Mouse (Mus musculus) Patski (cell line): ENCODE results near the gene Irak4. TPM values are rescaled to one million over a fixed set of nuclear protein-coding genes. Genes with fewer than 3 reads are reported as not detected.

ENCODE experiments used
- ATAC-seq: fragments of 100-300 bp; one replicate; pipeline ENCODE4 v1.8.0; 2021
- CTCF ChIA-PET: fragments of 350-600 bp; sonication (Branson Sonifier 250); formaldehyde crosslinking; loops from one replicate; lab custom pipeline; 2022; ENCODE audit warnings: inconsistent platforms; lab: Charles Lee
- POLR2A ChIA-PET: fragments of 350-600 bp; sonication (Branson Sonifier 250); formaldehyde crosslinking; loops from one replicate; lab custom pipeline; 2022; ENCODE audit warnings: antibody characterized with exemption, inconsistent platforms; lab: Charles Lee
- DNase-seq: peaks from one replicate; pipeline ENCODE4 v3.0.0-alpha.2; 2011; ENCODE audit warnings: low read depth, low spot score
- H3K27me3 ChIP-seq: fragments of 371-371 bp; one replicate; pipeline ENCODE4 v1.5.1; 2021
- CTCF ChIP-seq: fragments of 100-300 bp; IDR thresholded peaks from one replicate; pipeline ENCODE4 v1.5.1; 2021
- in situ Hi-C: fragments of 300-500 bp; cut with MboI; formaldehyde crosslinking; loops from 3 replicates; pipeline ENCODE4 v1.11.1; 2018; ENCODE audit warnings: low pct_unique_long_range_greater_than_20kb, mixed read lengths
- polyA plus RNA-seq: library from polyadenylated mRNA; unstranded; gene quantifications from one replicate; pipeline ENCODE4 v1.2.3, GENCODE M21; 2021

Gene Irak4
- polyA plus RNA-seq, 1 experiment from 2014 or later = 28.0 TPM

- ATAC-seq (no peak), DNase-seq (no peak)
- no peak for TF ChIP-seq CTCF
- H3K27me3 ChIP-seq = no peaks in the 10 kb centered on the region
- in situ Hi-C loops = loop anchor here (10.0 kb wide), 2 partner anchors 46 to 96 kb away; no protein-coding TSS in a partner anchor
- ChIA-PET CTCF (interaction anchor here (1.0 to 2.3 kb wide), 3 partner anchors 42 to 102 kb away, joined by 3 to 7 read pairs (median 4); no protein-coding TSS in a partner anchor), POLR2A (no interaction called here)
Measured at GRCm38 (mm10) chr15:94558895-94559656, 15.6 kb downstream of the Irak4 start.

DNA sequence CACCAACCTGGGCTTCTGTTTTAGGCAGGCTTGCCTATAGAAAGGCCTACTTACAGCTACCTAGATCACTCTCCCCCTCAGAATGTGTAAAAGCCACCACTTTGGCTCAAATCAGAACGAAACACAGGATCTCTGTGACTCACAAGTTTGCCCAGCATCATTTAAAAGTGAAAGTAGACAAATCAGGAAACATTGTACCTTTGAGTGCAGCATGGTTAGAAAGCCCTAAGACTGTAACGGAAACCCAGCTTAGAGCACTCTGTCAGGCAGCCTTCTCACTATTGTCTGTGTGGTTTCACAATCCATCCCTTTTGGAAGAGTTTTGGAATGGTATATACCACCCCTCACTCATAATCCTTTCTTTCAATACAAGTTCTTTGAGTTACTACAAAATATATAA is 21.5 kb downstream of the Irak4 start:
- CTCF ChIA-PET = no interaction called here
- in situ Hi-C loops = no loop called here
- ATAC-seq = no peak
- no peaks in the 10 kb centered on the region for H3K27me3 ChIP-seq
- no peak for DNase-seq
- POLR2A ChIA-PET = no interaction called here
- TF ChIP-seq CTCF = no peak

DNA sequence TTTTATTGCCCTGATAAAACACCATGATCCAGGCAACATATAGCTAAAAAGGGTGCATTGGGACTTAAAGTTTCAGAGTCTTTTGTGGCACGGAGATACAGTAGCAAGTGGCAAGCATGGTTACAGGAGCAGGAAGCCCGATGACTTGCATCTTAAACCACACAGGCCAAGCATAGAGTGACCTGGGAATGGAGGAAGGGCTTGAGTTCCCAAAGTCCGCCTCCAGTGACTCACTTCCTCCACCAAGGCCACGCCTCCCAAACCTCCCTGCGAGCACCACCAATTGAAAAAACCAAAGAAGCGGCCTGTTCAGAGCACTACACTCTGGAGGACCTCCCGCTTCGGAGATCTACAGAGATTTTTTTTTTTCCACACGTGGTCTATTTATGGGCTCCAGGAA is 22.4 kb downstream of the Irak4 start:
- TF ChIP-seq CTCF = no peak
- no peak for ATAC-seq
- POLR2A ChIA-PET = no interaction called here
- CTCF ChIA-PET = no interaction called here
- H3K27me3 ChIP-seq = no peaks in the 10 kb centered on the region
- DNase-seq = no peak
- in situ Hi-C loops = no loop called here

DNA sequence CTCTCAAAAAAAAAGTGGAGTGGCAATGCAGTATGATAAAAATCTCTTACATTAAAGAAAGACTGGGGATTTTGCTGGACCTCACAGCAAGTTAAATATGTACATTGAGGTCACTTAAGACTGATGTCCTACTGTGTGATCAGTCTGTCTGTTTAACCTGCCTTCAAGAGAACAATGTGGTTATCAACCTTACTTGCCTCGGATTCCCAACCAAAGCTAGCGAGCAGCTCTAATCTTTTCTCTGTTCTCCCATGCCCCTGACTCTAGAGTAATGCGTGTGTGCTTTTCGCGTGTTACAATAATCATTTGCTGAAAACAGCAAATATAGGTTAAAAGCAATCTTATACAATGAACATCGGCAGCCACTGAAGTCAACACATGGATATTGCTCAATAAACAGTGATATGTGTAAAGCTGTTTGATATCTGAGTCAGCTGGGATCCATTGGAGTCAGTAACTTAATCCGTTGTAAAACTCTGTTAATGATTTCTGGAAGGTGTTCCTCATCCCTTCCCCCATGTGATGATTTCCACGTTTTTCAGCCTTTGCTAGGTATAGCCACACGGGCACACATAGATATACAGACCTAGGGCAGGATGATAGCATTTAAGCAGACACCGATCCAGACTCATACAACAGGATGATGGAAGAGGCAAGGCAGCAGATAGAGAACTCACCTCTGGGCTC is 25.2 kb downstream of the Irak4 start:
- TF ChIP-seq CTCF = no peak
- ATAC-seq (no peak), DNase-seq (no peak)
- in situ Hi-C loops = no loop called here
- H3K27me3 ChIP-seq = no peaks in the 10 kb centered on the region
- ChIA-PET CTCF (interaction anchor here (1.1 kb wide), 1 partner anchor 65 kb away, joined by 3 read pairs; no protein-coding TSS in a partner anchor), POLR2A (no interaction called here)

- POLR2A ChIA-PET = no interaction called here
- no peak for DNase-seq
- no peak for TF ChIP-seq CTCF
- ATAC-seq = no peak
- no peaks in the 10 kb centered on the region for H3K27me3 ChIP-seq
- in situ Hi-C loops = no loop called here
- CTCF ChIA-PET = interaction anchor here (1.8 kb wide), 1 partner anchor 14 kb away, joined by 5 read pairs; no protein-coding TSS in a partner anchor
Measured at GRCm38 (mm10) chr15:94571501-94571900, 28.1 kb downstream of the Irak4 start.

GRCm38 (mm10) chr15:94572746-94573145 is 29.3 kb downstream of the Irak4 start:
- no peaks in the 10 kb centered on the region for H3K27me3 ChIP-seq
- ChIA-PET CTCF (interaction anchor here (1.4 to 1.8 kb wide), 2 partner anchors 9 to 15 kb away, joined by 3 to 5 read pairs; no protein-coding TSS in a partner anchor), POLR2A (interaction anchor here (1.1 kb wide), 1 partner anchor 25 kb away, joined by 3 read pairs; no protein-coding TSS in a partner anchor)
- no peak for TF ChIP-seq CTCF
- in situ Hi-C loops = no loop called here
- ATAC-seq = no peak
- DNase-seq = no peak

DNA sequence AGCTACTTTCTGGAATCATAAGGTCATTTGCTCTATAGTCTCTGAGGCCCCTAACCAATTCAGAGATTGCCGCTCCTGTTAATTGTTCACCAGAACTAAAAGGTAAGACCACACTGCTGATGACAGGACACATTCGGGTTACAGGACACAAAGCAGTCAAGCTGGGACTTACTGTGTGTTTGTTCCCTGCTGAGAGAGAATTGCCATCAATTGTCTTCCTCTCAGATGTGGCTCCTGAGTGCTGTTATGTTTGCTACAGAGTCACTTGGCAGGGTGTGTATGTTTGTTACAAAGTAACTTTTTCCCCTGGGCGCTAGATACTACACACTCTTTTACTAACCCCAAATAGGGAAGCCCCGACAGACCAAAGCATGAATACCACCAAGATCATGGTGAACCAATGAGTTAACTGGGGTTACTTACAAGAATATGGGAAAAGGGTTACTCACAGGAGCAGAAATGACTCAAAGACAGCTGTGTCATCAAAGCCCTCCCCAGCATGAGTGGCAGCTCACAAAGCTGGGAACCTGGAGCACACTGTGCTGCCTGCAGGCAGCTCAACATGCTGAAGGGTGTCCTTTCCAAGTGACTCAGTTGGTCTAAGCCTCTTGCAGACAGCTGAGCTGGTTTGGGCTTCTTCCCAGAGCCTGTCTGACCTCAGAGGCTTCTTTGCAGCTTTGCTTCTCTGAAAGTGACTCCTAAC is 31.3 kb downstream of the Irak4 start:
- no peak for DNase-seq
- in situ Hi-C loops = no loop called here
- ChIA-PET CTCF (interaction anchor here (1.1 kb wide), 1 partner anchor 9 kb away, joined by 3 read pairs; no protein-coding TSS in a partner anchor), POLR2A (interaction anchor here (0.6 to 0.9 kb wide), 2 partner anchors 19 to 1136 kb away, joined by 3 read pairs; no protein-coding TSS in a partner anchor)
- H3K27me3 ChIP-seq = no peaks in the 10 kb centered on the region
- no peak for TF ChIP-seq CTCF
- ATAC-seq = peak; percentile 70

DNA sequence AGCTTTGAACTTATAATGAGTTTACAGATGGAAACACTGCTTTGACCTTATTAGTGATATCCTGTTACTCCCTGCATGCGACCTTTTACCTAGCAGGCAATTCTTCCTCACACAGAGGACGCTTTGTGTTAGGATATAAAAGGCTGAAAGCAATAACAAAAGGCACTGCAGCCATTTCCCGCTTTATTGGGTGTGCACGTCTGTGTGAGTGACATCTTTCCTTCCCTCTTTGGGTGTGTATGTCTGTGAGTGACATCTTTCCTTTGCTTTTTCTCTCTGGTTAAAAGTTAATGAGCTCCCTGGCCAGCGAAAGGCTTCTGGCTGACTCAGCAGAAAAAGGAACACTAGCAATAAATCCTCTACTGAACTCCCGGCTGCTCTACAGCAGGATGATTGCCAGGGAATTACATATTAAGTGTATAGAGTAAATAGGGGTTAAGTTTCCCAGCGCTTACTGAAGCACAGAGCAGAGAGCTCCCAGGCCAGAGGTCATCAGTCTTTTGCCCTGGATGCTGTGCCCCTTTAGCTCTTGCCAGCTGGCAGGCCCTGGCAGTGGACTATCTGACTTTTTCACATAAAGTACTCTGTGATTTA is 38.7 kb downstream of the Irak4 start:
- no peaks in the 10 kb centered on the region for H3K27me3 ChIP-seq
- CTCF ChIA-PET = interaction anchor here (0.8 to 1.0 kb wide), 2 partner anchors 9 to 36 kb away, joined by 3 read pairs; no protein-coding TSS in a partner anchor
- no peak for ATAC-seq
- in situ Hi-C loops = no loop called here
- POLR2A ChIA-PET = no interaction called here
- no peak for TF ChIP-seq CTCF
- no peak for DNase-seq

- DNase-seq (no peak), ATAC-seq (no peak)
- in situ Hi-C loops = no loop called here
- TF ChIP-seq CTCF = no peak
- H3K27me3 ChIP-seq = no peaks in the 10 kb centered on the region
- CTCF ChIA-PET = no interaction called here
- POLR2A ChIA-PET = no interaction called here
Measured at GRCm38 (mm10) chr15:94583153-94583552, 39.7 kb downstream of the Irak4 start.

DNA sequence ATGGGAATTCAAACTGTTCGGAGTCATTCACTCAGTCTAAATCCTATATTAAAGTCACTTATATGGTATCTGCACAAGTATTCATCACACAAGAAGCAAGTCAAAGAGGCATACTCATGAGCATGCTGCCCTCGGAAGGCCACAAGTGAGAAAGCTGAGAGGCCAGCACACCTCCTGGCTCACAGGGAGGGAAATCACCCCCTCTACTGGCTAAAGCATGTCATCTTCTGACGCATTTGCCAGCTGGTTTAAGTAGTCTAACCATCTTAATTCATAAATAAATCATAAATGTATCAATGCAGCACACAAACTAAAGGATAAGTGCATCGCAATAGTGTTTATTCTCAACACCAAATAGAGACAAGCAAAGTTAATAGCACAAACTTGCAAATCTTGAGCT is 41.3 kb downstream of the Irak4 start:
- peak; percentile 69 for TF ChIP-seq CTCF
- no peaks in the 10 kb centered on the region for H3K27me3 ChIP-seq
- no peak for ATAC-seq
- ChIA-PET POLR2A (no interaction called here), CTCF (interaction anchor here (1.1 kb wide), 1 partner anchor 9 kb away, joined by 6 read pairs; no protein-coding TSS in a partner anchor)
- no peak for DNase-seq
- in situ Hi-C loops = no loop called here
